Comparison of ENCODE assay signal across 7 mouse cellular contexts in genomic region chr2:132780978-132781377, GRCm38 (mm10). TPM values are rescaled to one million over a fixed set of nuclear protein-coding genes. Genes with fewer than 3 reads are reported as not detected.
A peak's percentile ranks its signal among the peaks of the same experiment; 100 is the strongest.
DNase-seq lines count a peak whose midpoint lies in the region; ATAC-seq lines count a peak whose summit lies in the region.

Gene Chgb, plus strand, starts transcription at chr2:132781278.

- peak within 1 kb of the TSS; percentile 81 for H3K27ac ChIP-seq in forebrain, embryonic 12.5 days
- no peak within 1 kb of the TSS for H3K27ac ChIP-seq in limb, embryonic 11.5 days (replicated peaks; ENCODE audit: low read depth, low read length)

- no peak for DNase-seq in limb, embryonic 11.5 days (ENCODE audit: low spot score)
- DNase-seq in embryo, embryonic 10.5 days (ENCODE audit: low spot score): no peak
- DNase-seq in kidney, postnatal 36 days: no peak
- no peak for DNase-seq in kidney, adult 8-10 months

- H3K4me1 ChIP-seq in megakaryocyte, embryonic 14.5 days: peaks cover 9% of the 10 kb centered on the region
- H3K4me1 ChIP-seq in forebrain, embryonic 12.5 days: peaks cover 12% of the 10 kb centered on the region
- no peaks in the 10 kb centered on the region for H3K4me1 ChIP-seq in limb, embryonic 11.5 days (ENCODE audit: control insufficient read depth, insufficient read depth, low read length)

- H3K9me3 ChIP-seq in megakaryocyte, embryonic 14.5 days: no peaks in the 10 kb centered on the region
- H3K9me3 ChIP-seq in forebrain, embryonic 12.5 days: no peaks in the 10 kb centered on the region
- H3K9me3 ChIP-seq in limb, embryonic 11.5 days (ENCODE audit: control insufficient read depth, low read length): no peaks in the 10 kb centered on the region

- 5% methylated on average over 4 of the region's 4 CpGs for WGBS in forebrain, embryonic 12.5 days
- 7% methylated on average over 4 of the region's 4 CpGs for WGBS in limb, embryonic 11.5 days

- peak within 1 kb of the TSS; percentile 79 for H3K4me3 ChIP-seq in megakaryocyte, embryonic 14.5 days (replicated peaks)
- H3K4me3 ChIP-seq in forebrain, embryonic 12.5 days (replicated peaks): peak within 1 kb of the TSS; percentile 48
- peak within 1 kb of the TSS; percentile 36 for H3K4me3 ChIP-seq in limb, embryonic 11.5 days (ENCODE audit: low read depth, low read length)

- peak within 1 kb of the TSS; percentile 39 for H3K9ac ChIP-seq in forebrain, embryonic 12.5 days
- H3K9ac ChIP-seq in limb, embryonic 11.5 days (ENCODE audit: low read length): no peak within 1 kb of the TSS

- peak within 1 kb of the TSS; percentile 66 for H3K4me2 ChIP-seq in forebrain, embryonic 12.5 days
- peak within 1 kb of the TSS; percentile 65 for H3K4me2 ChIP-seq in limb, embryonic 11.5 days (ENCODE audit: low read depth, severe bottlenecking)

- no peak for ATAC-seq in megakaryocyte, adult 5-6 weeks (ENCODE audit: poor library complexity, severe bottlenecking)
- ATAC-seq in forebrain, embryonic 12.5 days (ENCODE audit: low FRiP score): no peak; the same call in 1 of the 2 replicates
- no peak for ATAC-seq in limb, embryonic 11.5 days (ENCODE audit: insufficient number of reproducible peaks, low FRiP score, low TSS enrichment, low read depth)

- H3K36me3 ChIP-seq in megakaryocyte, embryonic 14.5 days (replicated peaks; ENCODE audit: low read length): no peaks in the 10 kb centered on the region
- no peaks in the 10 kb centered on the region for H3K36me3 ChIP-seq in forebrain, embryonic 12.5 days (replicated peaks)
- H3K36me3 ChIP-seq in limb, embryonic 11.5 days (ENCODE audit: control insufficient read depth, insufficient read depth, low read length): no peaks in the 10 kb centered on the region

- H3K27me3 ChIP-seq in megakaryocyte, embryonic 14.5 days (replicated peaks): peaks cover 15% of the 10 kb centered on the region
- peaks cover 1% of the 10 kb centered on the region; the same call in 1 of the 2 replicates for H3K27me3 ChIP-seq in forebrain, embryonic 12.5 days
- H3K27me3 ChIP-seq in limb, embryonic 11.5 days (ENCODE audit: control insufficient read depth, insufficient read depth, low read length): peaks cover 4% of the 10 kb centered on the region; the same call in 1 of the 2 replicates

RNA-seq across cellular contexts. Expression of gene Chgb, which starts in this region (rescaled TPM):
- polyA plus RNA-seq in megakaryocyte, embryonic 14.5 days (2012; ENCODE audit: insufficient read depth, low replicate concordance): 0.06 TPM in 1 of 2 replicates, not detected in the other
- not detected in 2 replicates for total RNA-seq in megakaryocyte, adult 5-6 weeks (2015)
- total RNA-seq in megakaryocyte, adult 5-6 weeks (2017): not detected in 2 replicates
- polyA plus RNA-seq in forebrain, embryonic 12.5 days (2016; fragmentation: Nextera tagmentation; extraction: Ambion mirVana): 18.5 and 19.4 TPM in 2 replicates
- polyA plus RNA-seq in limb, embryonic 11.5 days (2014; fragmentation: Nextera tagmentation; extraction: Ambion mirVana): 0.11 and 0.16 TPM in 2 replicates

Comparison
In these comparisons a context has a peak if more than half of its experiments do, and no peak if none do; other contexts are left out.
1. RNA of gene Chgb (polyA plus RNA-seq): 18.5 to 19.4 TPM in forebrain, embryonic 12.5 days; 0.11 to 0.16 TPM in limb, embryonic 11.5 days and 0.06 TPM in megakaryocyte, embryonic 14.5 days; every median in the first group is over 10 times any median in the second.
2. Peak in every context shown above with its lines, with median percentiles within 50 percentile points of each other: H3K4me3 ChIP-seq.